Mouse (Mus musculus): ENCODE measurements around the gene Ccr1l1. TPM values are rescaled to one million over a fixed set of nuclear protein-coding genes. Genes with fewer than 3 reads are reported as not detected.

Gene Ccr1l1
- not detected in 2 replicates for polyA plus RNA-seq (2014; fragmentation: Nextera tagmentation; extraction: Ambion mirVana)

GRCm38 (mm10) chr9:123978308-123978707 is at the start of gene Ccr1l1:
Ccr1l1 (minus strand) TSS chr9:123978408.
- Histone ChIP-seq H3K4me1 (ENCODE audit: control insufficient read depth in 2 of 2, insufficient read depth in 2 of 2, low read length in 2 of 2) (no peaks in the 10 kb centered on the region), H3K4me3 (ENCODE audit: control insufficient read depth in 1 of 2, insufficient read depth in 1 of 2, low read depth in 1 of 2, low read length in 2 of 2) (no peak within 1 kb of the TSS), H3K9me3 (ENCODE audit: control insufficient read depth, low read length) (no peaks in the 10 kb centered on the region), H3K36me3 (ENCODE audit: control insufficient read depth, insufficient read depth, low read length) (no peaks in the 10 kb centered on the region), H3K27ac (replicated peaks in 1 of 2; ENCODE audit: control insufficient read depth in 1 of 2, insufficient read depth in 1 of 2, low read depth in 2 of 2, low read length in 2 of 2) (no peak within 1 kb of the TSS), H3K27me3 (ENCODE audit: control insufficient read depth, insufficient read depth, low read length) (no peaks in the 10 kb centered on the region), H3K9ac (ENCODE audit: low read length) (no peak within 1 kb of the TSS), H3K4me2 (ENCODE audit: low read length) (no peak within 1 kb of the TSS)
- no peak for ATAC-seq (ENCODE audit: insufficient number of reproducible peaks, insufficient read depth, low FRiP score, low read depth)
- 54% methylated on average over 1 of the region's 1 CpGs for WGBS

- Histone ChIP-seq H3K36me3 (ENCODE audit: control insufficient read depth, insufficient read depth, low read length) (no peaks in the 10 kb centered on the region), H3K27me3 (ENCODE audit: control insufficient read depth, insufficient read depth, low read length) (no peaks in the 10 kb centered on the region), H3K27ac (replicated peaks in 1 of 2; ENCODE audit: control insufficient read depth in 1 of 2, insufficient read depth in 1 of 2, low read depth in 2 of 2, low read length in 2 of 2) (no peak within 1 kb of the TSS), H3K4me3 (ENCODE audit: control insufficient read depth in 1 of 2, insufficient read depth in 1 of 2, low read depth in 1 of 2, low read length in 2 of 2) (no peak within 1 kb of the TSS), H3K9ac (ENCODE audit: low read length) (no peak within 1 kb of the TSS), H3K4me2 (ENCODE audit: low read length) (no peak within 1 kb of the TSS), H3K4me1 (ENCODE audit: control insufficient read depth in 2 of 2, insufficient read depth in 2 of 2, low read length in 2 of 2) (no peaks in the 10 kb centered on the region), H3K9me3 (ENCODE audit: control insufficient read depth, low read length) (no peaks in the 10 kb centered on the region)
- WGBS: 79% methylated on average over 1 of the region's 1 CpGs
- no peak for ATAC-seq (ENCODE audit: insufficient number of reproducible peaks, insufficient read depth, low FRiP score, low read depth)
Observed at GRCm38 (mm10) chr9:124021672-124022071, 43.5 kb upstream of the Ccr1l1 start, which contains the start of gene Ccr3. Ccr3 (plus strand) TSS chr9:124021972.

- no peaks in the 10 kb centered on the region for H3K9me3 ChIP-seq (ENCODE audit: control insufficient read depth, low read length)
- no peak for ATAC-seq (ENCODE audit: insufficient number of reproducible peaks, insufficient read depth, low FRiP score, low read depth)
- H3K36me3 ChIP-seq (ENCODE audit: control insufficient read depth, insufficient read depth, low read length): no peaks in the 10 kb centered on the region
- H3K4me2 ChIP-seq (ENCODE audit: low read length): no peak overlapping the region
- no peak overlapping the region for H3K9ac ChIP-seq (ENCODE audit: low read length)
- no peaks in the 10 kb centered on the region for H3K27me3 ChIP-seq (ENCODE audit: control insufficient read depth, insufficient read depth, low read length)
- 72% methylated on average over 3 of the region's 3 CpGs for WGBS
- no peak overlapping the region for H3K4me3 ChIP-seq (ENCODE audit: control insufficient read depth in 1 of 2, insufficient read depth in 1 of 2, low read depth in 1 of 2, low read length in 2 of 2)
- H3K4me1 ChIP-seq (ENCODE audit: control insufficient read depth in 2 of 2, insufficient read depth in 2 of 2, low read length in 2 of 2): no peaks in the 10 kb centered on the region
- H3K27ac ChIP-seq (replicated peaks in 1 of 2; ENCODE audit: control insufficient read depth in 1 of 2, insufficient read depth in 1 of 2, low read depth in 2 of 2, low read length in 2 of 2): no peak overlapping the region
Observed at GRCm38 (mm10) chr9:124019887-124020286, 41.7 kb upstream of the Ccr1l1 start.

- H3K4me2 ChIP-seq (ENCODE audit: low read length): no peak overlapping the region
- no peaks in the 10 kb centered on the region for H3K27me3 ChIP-seq (ENCODE audit: control insufficient read depth, insufficient read depth, low read length)
- no peak overlapping the region for H3K27ac ChIP-seq (replicated peaks in 1 of 2; ENCODE audit: control insufficient read depth in 1 of 2, insufficient read depth in 1 of 2, low read depth in 2 of 2, low read length in 2 of 2)
- H3K36me3 ChIP-seq (ENCODE audit: control insufficient read depth, insufficient read depth, low read length): no peaks in the 10 kb centered on the region
- H3K4me3 ChIP-seq (ENCODE audit: control insufficient read depth in 1 of 2, insufficient read depth in 1 of 2, low read depth in 1 of 2, low read length in 2 of 2): no peak overlapping the region
- H3K4me1 ChIP-seq (ENCODE audit: control insufficient read depth in 2 of 2, insufficient read depth in 2 of 2, low read length in 2 of 2): no peaks in the 10 kb centered on the region
- no peak overlapping the region for H3K9ac ChIP-seq (ENCODE audit: low read length)
- 58% methylated on average over 2 of the region's 2 CpGs for WGBS
- no peak for ATAC-seq (ENCODE audit: insufficient number of reproducible peaks, insufficient read depth, low FRiP score, low read depth)
- no peaks in the 10 kb centered on the region for H3K9me3 ChIP-seq (ENCODE audit: control insufficient read depth, low read length)
Observed at GRCm38 (mm10) chr9:124016048-124016447, 37.8 kb upstream of the Ccr1l1 start.

- H3K27me3 ChIP-seq (ENCODE audit: control insufficient read depth, insufficient read depth, low read length): no peaks in the 10 kb centered on the region
- WGBS: 69% methylated on average over 2 of the region's 2 CpGs
- no peak overlapping the region for H3K4me3 ChIP-seq (ENCODE audit: control insufficient read depth in 1 of 2, insufficient read depth in 1 of 2, low read depth in 1 of 2, low read length in 2 of 2)
- H3K27ac ChIP-seq (replicated peaks in 1 of 2; ENCODE audit: control insufficient read depth in 1 of 2, insufficient read depth in 1 of 2, low read depth in 2 of 2, low read length in 2 of 2): no peak overlapping the region
- H3K9me3 ChIP-seq (ENCODE audit: control insufficient read depth, low read length): no peaks in the 10 kb centered on the region
- H3K9ac ChIP-seq (ENCODE audit: low read length): no peak overlapping the region
- no peak overlapping the region for H3K4me2 ChIP-seq (ENCODE audit: low read length)
- no peaks in the 10 kb centered on the region for H3K36me3 ChIP-seq (ENCODE audit: control insufficient read depth, insufficient read depth, low read length)
- H3K4me1 ChIP-seq (ENCODE audit: control insufficient read depth in 2 of 2, insufficient read depth in 2 of 2, low read length in 2 of 2): no peaks in the 10 kb centered on the region
- no peak for ATAC-seq (ENCODE audit: insufficient number of reproducible peaks, insufficient read depth, low FRiP score, low read depth)
Observed at GRCm38 (mm10) chr9:124014985-124015652, 36.9 kb upstream of the Ccr1l1 start.

GRCm38 (mm10) chr9:124013270-124013669 is 35.1 kb upstream of the Ccr1l1 start:
- no peak for ATAC-seq (ENCODE audit: insufficient number of reproducible peaks, insufficient read depth, low FRiP score, low read depth)
- Histone ChIP-seq H3K4me1 (ENCODE audit: control insufficient read depth in 2 of 2, insufficient read depth in 2 of 2, low read length in 2 of 2) (no peaks in the 10 kb centered on the region), H3K9me3 (ENCODE audit: control insufficient read depth, low read length) (no peaks in the 10 kb centered on the region), H3K4me2 (ENCODE audit: low read length) (no peak overlapping the region), H3K9ac (ENCODE audit: low read length) (no peak overlapping the region), H3K27ac (replicated peaks in 1 of 2; ENCODE audit: control insufficient read depth in 1 of 2, insufficient read depth in 1 of 2, low read depth in 2 of 2, low read length in 2 of 2) (no peak overlapping the region), H3K27me3 (ENCODE audit: control insufficient read depth, insufficient read depth, low read length) (no peaks in the 10 kb centered on the region), H3K36me3 (ENCODE audit: control insufficient read depth, insufficient read depth, low read length) (no peaks in the 10 kb centered on the region), H3K4me3 (ENCODE audit: control insufficient read depth in 1 of 2, insufficient read depth in 1 of 2, low read depth in 1 of 2, low read length in 2 of 2) (no peak overlapping the region)
- 74% methylated on average over 3 of the region's 3 CpGs for WGBS

- no peak overlapping the region for H3K4me2 ChIP-seq (ENCODE audit: low read length)
- H3K4me1 ChIP-seq (ENCODE audit: control insufficient read depth in 2 of 2, insufficient read depth in 2 of 2, low read length in 2 of 2): no peaks in the 10 kb centered on the region
- H3K36me3 ChIP-seq (ENCODE audit: control insufficient read depth, insufficient read depth, low read length): no peaks in the 10 kb centered on the region
- no peak overlapping the region for H3K9ac ChIP-seq (ENCODE audit: low read length)
- H3K9me3 ChIP-seq (ENCODE audit: control insufficient read depth, low read length): no peaks in the 10 kb centered on the region
- H3K27ac ChIP-seq (replicated peaks in 1 of 2; ENCODE audit: control insufficient read depth in 1 of 2, insufficient read depth in 1 of 2, low read depth in 2 of 2, low read length in 2 of 2): no peak overlapping the region
- 56% methylated on average over 2 of the region's 2 CpGs for WGBS
- no peak overlapping the region for H3K4me3 ChIP-seq (ENCODE audit: control insufficient read depth in 1 of 2, insufficient read depth in 1 of 2, low read depth in 1 of 2, low read length in 2 of 2)
- ATAC-seq (ENCODE audit: insufficient number of reproducible peaks, insufficient read depth, low FRiP score, low read depth): no peak
- no peaks in the 10 kb centered on the region for H3K27me3 ChIP-seq (ENCODE audit: control insufficient read depth, insufficient read depth, low read length)
Observed at GRCm38 (mm10) chr9:124012691-124013090, 34.5 kb upstream of the Ccr1l1 start.

- Histone ChIP-seq H3K4me1 (ENCODE audit: control insufficient read depth in 2 of 2, insufficient read depth in 2 of 2, low read length in 2 of 2) (no peaks in the 10 kb centered on the region), H3K9me3 (ENCODE audit: control insufficient read depth, low read length) (no peaks in the 10 kb centered on the region), H3K4me3 (ENCODE audit: control insufficient read depth in 1 of 2, insufficient read depth in 1 of 2, low read depth in 1 of 2, low read length in 2 of 2) (no peak overlapping the region), H3K27me3 (ENCODE audit: control insufficient read depth, insufficient read depth, low read length) (no peaks in the 10 kb centered on the region), H3K36me3 (ENCODE audit: control insufficient read depth, insufficient read depth, low read length) (no peaks in the 10 kb centered on the region), H3K27ac (replicated peaks in 1 of 2; ENCODE audit: control insufficient read depth in 1 of 2, insufficient read depth in 1 of 2, low read depth in 2 of 2, low read length in 2 of 2) (no peak overlapping the region), H3K4me2 (ENCODE audit: low read length) (no peak overlapping the region), H3K9ac (ENCODE audit: low read length) (no peak overlapping the region)
- WGBS: 69% methylated on average over 2 of the region's 2 CpGs
- ATAC-seq (ENCODE audit: insufficient number of reproducible peaks, insufficient read depth, low FRiP score, low read depth): no peak
Observed at GRCm38 (mm10) chr9:123999784-124000183, 21.6 kb upstream of the Ccr1l1 start.
